Mouse (Mus musculus): ENCODE data around the gene Carm1. TPM values are rescaled to one million over a fixed set of nuclear protein-coding genes. Genes with fewer than 3 reads are reported as not detected.

Gene Carm1
- total and polyA plus RNA-seq, 2 experiments from 2014 or later = 25.0 to 84.9 TPM

GRCm38 (mm10) chr9:21564420-21564819 lies 17.7 kb downstream of the Carm1 start:
- H3K27me3 ChIP-seq (ENCODE audit: insufficient read depth, low read length) = no peaks in the 10 kb centered on the region
- H3K27ac ChIP-seq = no peak overlapping the region
- no peak overlapping the region for H3K9ac ChIP-seq (replicated peaks; ENCODE audit: low read length)
- no peaks in the 10 kb centered on the region; the same call in 1 of the 2 replicates for H3K36me3 ChIP-seq (ENCODE audit: insufficient read depth, low read length)
- DNase-seq (ENCODE audit: low spot score) (no peak), ATAC-seq (no peak)
- H3K4me2 ChIP-seq (ENCODE audit: low read depth, low read length) = no peak overlapping the region
- H3K4me1 ChIP-seq (ENCODE audit: insufficient read depth, low read length) = no peaks in the 10 kb centered on the region
- TF ChIP-seq CTCF (IDR thresholded peaks at IDR 0.05; ENCODE audit: low read depth) = no peak
- no peaks in the 10 kb centered on the region for H3K9me3 ChIP-seq (ENCODE audit: low read length)
- 70% methylated on average over 1 of the region's 1 CpGs for WGBS
- no peak overlapping the region for H3K4me3 ChIP-seq (ENCODE audit: low read length)

- H3K4me1 ChIP-seq (ENCODE audit: insufficient read depth, low read length) = no peaks in the 10 kb centered on the region
- no peaks in the 10 kb centered on the region for H3K27me3 ChIP-seq (ENCODE audit: insufficient read depth, low read length)
- ATAC-seq = no peak
- no peak for DNase-seq (ENCODE audit: low spot score)
- no peak overlapping the region for H3K27ac ChIP-seq
- H3K4me3 ChIP-seq (ENCODE audit: low read length) = no peak overlapping the region
- TF ChIP-seq CTCF (IDR thresholded peaks at IDR 0.05; ENCODE audit: low read depth) = no peak
- no peaks in the 10 kb centered on the region for H3K9me3 ChIP-seq (ENCODE audit: low read length)
- H3K9ac ChIP-seq (replicated peaks; ENCODE audit: low read length) = no peak overlapping the region
- no peak overlapping the region for H3K4me2 ChIP-seq (ENCODE audit: low read depth, low read length)
- peaks cover 5% of the 10 kb centered on the region for H3K36me3 ChIP-seq (ENCODE audit: insufficient read depth, low read length)
- 80% methylated on average over 4 of the region's 4 CpGs for WGBS
These were observed 18.4 kb downstream of the Carm1 start for GRCm38 (mm10) chr9:21565004-21565586.

GRCm38 (mm10) chr9:21566538-21566937 lies 19.8 kb downstream of the Carm1 start:
- no peaks in the 10 kb centered on the region for H3K9me3 ChIP-seq (ENCODE audit: low read length)
- H3K9ac ChIP-seq (replicated peaks; ENCODE audit: low read length) = no peak overlapping the region
- H3K36me3 ChIP-seq (ENCODE audit: insufficient read depth, low read length) = peaks cover 18% of the 10 kb centered on the region
- H3K27ac ChIP-seq = no peak overlapping the region
- ATAC-seq = no peak
- no peak for TF ChIP-seq CTCF (IDR thresholded peaks at IDR 0.05; ENCODE audit: low read depth)
- no peaks in the 10 kb centered on the region for H3K4me1 ChIP-seq (ENCODE audit: insufficient read depth, low read length)
- DNase-seq (ENCODE audit: low spot score) = no peak
- WGBS = 84% methylated on average over 1 of the region's 1 CpGs
- H3K27me3 ChIP-seq (ENCODE audit: insufficient read depth, low read length) = no peaks in the 10 kb centered on the region
- H3K4me3 ChIP-seq (ENCODE audit: low read length) = no peak overlapping the region
- no peak overlapping the region for H3K4me2 ChIP-seq (ENCODE audit: low read depth, low read length)

- Histone ChIP-seq H3K9me3 (ENCODE audit: low read length) (no peaks in the 10 kb centered on the region), H3K27me3 (ENCODE audit: insufficient read depth, low read length) (no peaks in the 10 kb centered on the region), H3K27ac (no peak overlapping the region), H3K36me3 (ENCODE audit: insufficient read depth, low read length) (peaks cover 23% of the 10 kb centered on the region), H3K4me2 (ENCODE audit: low read depth, low read length) (no peak overlapping the region), H3K9ac (replicated peaks; ENCODE audit: low read length) (no peak overlapping the region), H3K4me3 (ENCODE audit: low read length) (no peak overlapping the region), H3K4me1 (ENCODE audit: insufficient read depth, low read length) (no peaks in the 10 kb centered on the region)
- ATAC-seq (no peak), DNase-seq (ENCODE audit: low spot score) (no peak)
- no peak for TF ChIP-seq CTCF (IDR thresholded peaks at IDR 0.05; ENCODE audit: low read depth)
- WGBS = 93% methylated on average over 2 of the region's 2 CpGs
These were observed 20.4 kb downstream of the Carm1 start for GRCm38 (mm10) chr9:21567051-21567450.

GRCm38 (mm10) chr9:21568657-21569255 lies 22.1 kb downstream of the Carm1 start:
- ATAC-seq (no peak), DNase-seq (ENCODE audit: low spot score) (no peak)
- Histone ChIP-seq H3K27me3 (ENCODE audit: insufficient read depth, low read length) (no peaks in the 10 kb centered on the region), H3K4me2 (ENCODE audit: low read depth, low read length) (no peak overlapping the region), H3K9ac (replicated peaks; ENCODE audit: low read length) (no peak overlapping the region), H3K27ac (no peak overlapping the region), H3K4me1 (ENCODE audit: insufficient read depth, low read length) (no peaks in the 10 kb centered on the region), H3K4me3 (ENCODE audit: low read length) (no peak overlapping the region), H3K9me3 (ENCODE audit: low read length) (no peaks in the 10 kb centered on the region), H3K36me3 (ENCODE audit: insufficient read depth, low read length) (peaks cover 34% of the 10 kb centered on the region)
- no peak for TF ChIP-seq CTCF (IDR thresholded peaks at IDR 0.05; ENCODE audit: low read depth)
- 90% methylated on average over 8 of the region's 8 CpGs for WGBS

GRCm38 (mm10) chr9:21574012-21574801 lies 27.5 kb downstream of the Carm1 start:
- DNase-seq (ENCODE audit: low spot score) = no peak
- Histone ChIP-seq H3K4me3 (ENCODE audit: low read length) (no peak overlapping the region), H3K27ac (no peak overlapping the region), H3K9me3 (ENCODE audit: low read length) (no peaks in the 10 kb centered on the region), H3K36me3 (ENCODE audit: insufficient read depth, low read length) (peaks cover 59% of the 10 kb centered on the region), H3K27me3 (ENCODE audit: insufficient read depth, low read length) (no peaks in the 10 kb centered on the region), H3K4me1 (ENCODE audit: insufficient read depth, low read length) (no peaks in the 10 kb centered on the region), H3K9ac (replicated peaks; ENCODE audit: low read length) (no peak overlapping the region), H3K4me2 (ENCODE audit: low read depth, low read length) (no peak overlapping the region)
- WGBS = 91% methylated on average over 8 of the region's 8 CpGs
- peak; percentile 32; the same call in 1 of the 2 replicates for ATAC-seq
- TF ChIP-seq CTCF (IDR thresholded peaks at IDR 0.05; ENCODE audit: low read depth) = no peak

Measured in hindbrain, postnatal 0 days (tissue).